Mouse (Mus musculus) large intestine, adult 2 months (tissue): ENCODE measurements around the gene Ankrd52. TPM values are rescaled to one million over a fixed set of nuclear protein-coding genes. Genes with fewer than 3 reads are reported as not detected.

Source experiments
- DNase-seq: peaks from one replicate; pipeline ENCODE4 v3.0.0-alpha.2; 2012; ENCODE audit warnings: low read depth, low spot score
- WGBS: fragments of 180-500 bp; shearing (Covaris S2); methylation state at CpG from one replicate; pipeline ENCODE4 v1.1.7; 2018; 5-methylcytosine and 5-hydroxymethylcytosine counted together
- polyA plus RNA-seq: library from polyadenylated mRNA; depleted of rRNA; stranded (reverse); fragments of >200 nt; gene quantifications from 2 replicates; pipeline ENCODE4 v1.2.3, GENCODE M21; 2012

The Ankrd52 gene
- polyA plus RNA-seq, 1 experiment, result 17.6 TPM

- WGBS, result 50% methylated on average over 11 of the region's 11 CpGs
- no peak for DNase-seq
These were observed 19.2 kb downstream of the Ankrd52 start for GRCm38 (mm10) chr10:128396017-128396673.

GRCm38 (mm10) chr10:128396716-128397264, 19.9 kb downstream of the Ankrd52 start:
- 66% methylated on average over 10 of the region's 10 CpGs for WGBS
- no peak for DNase-seq

- 27% methylated on average over 7 of the region's 7 CpGs for WGBS
- no peak for DNase-seq
These were observed 20.6 kb downstream of the Ankrd52 start for GRCm38 (mm10) chr10:128397466-128397865.

GRCm38 (mm10) chr10:128400338-128400737, 23.4 kb downstream of the Ankrd52 start:
- peak; percentile 77 for DNase-seq
- 26% methylated on average over 5 of the region's 5 CpGs for WGBS

GRCm38 (mm10) chr10:128401056-128401455, 24.1 kb downstream of the Ankrd52 start, which contains the start of gene Slc39a5:
Gene Slc39a5, minus strand, starts transcription at chr10:128401229.
- DNase-seq, result no peak
- 16% methylated on average over 2 of the region's 2 CpGs for WGBS

- no peak for DNase-seq
- WGBS, result 70% methylated on average over 9 of the region's 9 CpGs
These were observed 24.7 kb downstream of the Ankrd52 start for GRCm38 (mm10) chr10:128401638-128402037.

- 86% methylated on average over 7 of the region's 7 CpGs for WGBS
- DNase-seq, result no peak
These were observed 27.0 kb downstream of the Ankrd52 start for GRCm38 (mm10) chr10:128403931-128404330.

- DNase-seq, result no peak
- WGBS, result 15% methylated on average over 35 of the region's 35 CpGs
These were observed 31.9 kb downstream of the Ankrd52 start for GRCm38 (mm10) chr10:128408591-128409535.

- 1% methylated on average over 36 of the region's 36 CpGs for WGBS
- peak; percentile 98 for DNase-seq
These were observed 33.0 kb downstream of the Ankrd52 start for GRCm38 (mm10) chr10:128409692-128410559.

- WGBS, result 4% methylated on average over 4 of the region's 4 CpGs
- no peak for DNase-seq
These were observed 33.6 kb downstream of the Ankrd52 start for GRCm38 (mm10) chr10:128410560-128410845.

- under 1% methylated on average over 50 of the region's 50 CpGs for WGBS
- DNase-seq, result peak; percentile 80
These were observed 34.5 kb downstream of the Ankrd52 start, which contains the start of the genes Nabp2 and Rnf41 for GRCm38 (mm10) chr10:128411211-128412054. Gene Nabp2, minus strand, starts transcription at chr10:128411492. Gene Rnf41, plus strand, starts transcription at chr10:128411657.

- WGBS, result 3% methylated on average over 14 of the region's 14 CpGs
- DNase-seq, result no peak
These were observed 35.1 kb downstream of the Ankrd52 start for GRCm38 (mm10) chr10:128412055-128412381.

GRCm38 (mm10) chr10:128412558-128412957, 35.6 kb downstream of the Ankrd52 start:
- 26% methylated on average over 1 of the region's 1 CpGs for WGBS
- no peak for DNase-seq

GRCm38 (mm10) chr10:128413076-128413475, 36.2 kb downstream of the Ankrd52 start:
- WGBS, result 36% methylated on average over 1 of the region's 1 CpGs
- no peak for DNase-seq

GRCm38 (mm10) chr10:128414848-128415247, 37.9 kb downstream of the Ankrd52 start:
- WGBS, result 53% methylated on average over 5 of the region's 5 CpGs
- DNase-seq, result no peak

- WGBS, result 60% methylated on average over 5 of the region's 5 CpGs
- no peak for DNase-seq
These were observed 45.5 kb downstream of the Ankrd52 start for GRCm38 (mm10) chr10:128422426-128422825.

GRCm38 (mm10) chr10:128424604-128425003, 47.7 kb downstream of the Ankrd52 start:
- WGBS, result 38% methylated on average over 7 of the region's 7 CpGs
- DNase-seq, result no peak

GRCm38 (mm10) chr10:128425260-128425659, 48.3 kb downstream of the Ankrd52 start:
- no peak for DNase-seq
- WGBS, result 83% methylated on average over 3 of the region's 3 CpGs

- no peak for DNase-seq
- 72% methylated on average over 5 of the region's 5 CpGs for WGBS
These were observed 52.1 kb downstream of the Ankrd52 start for GRCm38 (mm10) chr10:128429052-128429451.
